20 mouse cellular contexts compared by ENCODE assay signal in genomic region chr6:40443281-40443928, GRCm38 (mm10). TPM values are rescaled to one million over a fixed set of nuclear protein-coding genes. Genes with fewer than 3 reads are reported as not detected.
"Had no signal": no experiment of that assay in that cellular context is flagged by ENCODE, and none has a peak within 500 bp of the region (broad histone marks: within the 10 kb centered on the region; RNA-seq: fewer than 3 reads in every experiment).

No protein-coding gene starts in this region.

- H3K9ac ChIP-seq: limb, embryonic 12.5 days; liver, embryonic 13.5 days; liver, postnatal 0 days; neural tube, embryonic 12.5 days had no signal

- H3K27ac ChIP-seq: kidney, postnatal 0 days; limb, embryonic 12.5 days; liver, embryonic 13.5 days; neural tube, embryonic 12.5 days had no signal

- ATAC-seq: liver, postnatal 0 days had no signal

- H3K9me3 ChIP-seq: limb, embryonic 12.5 days; liver, embryonic 13.5 days; neural tube, embryonic 12.5 days had no signal

- H3K4me1 ChIP-seq: limb, embryonic 12.5 days; liver, embryonic 13.5 days; neural tube, embryonic 12.5 days had no signal

- H3K27me3 ChIP-seq: neural tube, embryonic 12.5 days had no signal

- H3K4me3 ChIP-seq: limb, embryonic 12.5 days; liver, embryonic 13.5 days; myocyte; neural tube, embryonic 12.5 days had no signal

- H3K36me3 ChIP-seq: limb, embryonic 12.5 days; liver, embryonic 13.5 days; neural tube, embryonic 12.5 days had no signal

- DNase-seq: kidney, adult 11 months; kidney, adult 9 months; kidney, postnatal 36 days; layer of hippocampus, adult 9-11 months; layer of hippocampus, postnatal 36 days; liver; liver, embryonic 13.5 days; liver, postnatal 0 days; retina, postnatal 1 day; right cerebral cortex, postnatal 4 days; spleen, adult 18-20 months; thymus, adult 2 months; thymus, postnatal 25 days had no signal

- H3K4me2 ChIP-seq: limb, embryonic 12.5 days; liver, embryonic 13.5 days; midbrain, embryonic 11.5 days; neural tube, embryonic 12.5 days had no signal

RNA-seq across cellular contexts. Expression of gene Wee2, which starts 4.5 kb away (rescaled TPM):
- polyA plus RNA-seq: limb, embryonic 12.5 days; liver, embryonic 13.5 days; liver, postnatal 0 days; midbrain, embryonic 11.5 days; myocyte; neural tube, embryonic 12.5 days; stomach, embryonic 14.5 days; urinary bladder, adult 2 months had no signal

RNA-seq across cellular contexts. Expression of gene Tas2r137, which starts 47.6 kb away (rescaled TPM):
- polyA plus RNA-seq: kidney, postnatal 0 days; limb, embryonic 12.5 days; liver, embryonic 13.5 days; liver, postnatal 0 days; midbrain, embryonic 11.5 days; myocyte; neural tube, embryonic 12.5 days; stomach, embryonic 14.5 days; thymus, adult 2 months; urinary bladder, adult 2 months had no signal

RNA-seq across cellular contexts. Expression of gene Tas2r108, which starts 49.9 kb away (rescaled TPM):
- polyA plus RNA-seq: kidney, postnatal 0 days; limb, embryonic 12.5 days; liver, embryonic 13.5 days; liver, postnatal 0 days; myocyte; neural tube, embryonic 12.5 days; urinary bladder, adult 2 months had no signal
